Comparison of ENCODE assay signal across 1 mouse cellular context in genomic region chr11:59810480-59811158, GRCm38 (mm10).
TF ChIP-seq lines count a peak whose summit lies in the region.

No protein-coding gene starts in this region.

TF ChIP-seq in MEL, 35 proteins besides CTCF, POLR2A, EP300 and RAD21 (continued from another document):
- no peak for TF ChIP-seq SMC3 (IDR thresholded peaks at IDR 0.05; ENCODE audit: low read depth, low read length)
- no peak for TF ChIP-seq TAL1 (IDR thresholded peaks at IDR 0.05; ENCODE audit: low read length)
- peak; percentile 88 for TF ChIP-seq MYC (IDR thresholded peaks at IDR 0.05; ENCODE audit: low read depth, low read length)
- no peak; the same call in 1 of the 2 replicates for TF ChIP-seq BHLHE40 (IDR thresholded peaks at IDR 0.05; ENCODE audit: borderline replicate concordance, low read depth, low read length)
- no peak for TF ChIP-seq USF2 (IDR thresholded peaks at IDR 0.05; ENCODE audit: borderline replicate concordance in 1 of 2, insufficient read depth in 1 of 2, low read depth in 1 of 2, low read length in 2 of 2)
- TF ChIP-seq NELFE (IDR thresholded peaks at IDR 0.05; ENCODE audit: low read depth, low read length), result peak; percentile 52
- TF ChIP-seq KAT2A (conservative IDR thresholded peaks at IDR 0.05; ENCODE audit: low read depth, low read length), result peak; percentile 39
- no peak for TF ChIP-seq ZC3H11A (IDR thresholded peaks at IDR 0.05; ENCODE audit: low read depth, low read length)
- no peak; the same call in 1 of the 2 replicates for TF ChIP-seq CHD1 (IDR thresholded peaks at IDR 0.05; ENCODE audit: low read depth, low read length)
- peak; percentile 92 for TF ChIP-seq MXI1 (IDR thresholded peaks at IDR 0.05; ENCODE audit: low read depth, low read length)
- 0 out of 2 replicates have a peak, but pooled peaks have one; percentile 7 for TF ChIP-seq USF1 (IDR thresholded peaks at IDR 0.05; ENCODE audit: low read depth, low read length)
- peak; percentile 86; the same call in 1 of the 2 replicates for TF ChIP-seq SIN3A (IDR thresholded peaks at IDR 0.05; ENCODE audit: low read length)
- peak; percentile 90 for TF ChIP-seq MAX (IDR thresholded peaks at IDR 0.05; ENCODE audit: low read length)
- no peak for TF ChIP-seq MEF2A (IDR thresholded peaks at IDR 0.05; ENCODE audit: extremely low read depth, insufficient replicate concordance, low read depth, low read length, poor library complexity, severe bottlenecking)
- no peak for TF ChIP-seq MYB (IDR thresholded peaks at IDR 0.05; ENCODE audit: low read depth, low read length)
- TF ChIP-seq POLR2AphosphoS2 (IDR thresholded peaks at IDR 0.05; ENCODE audit: low read length), result no peak; the same call in none of the 2 replicates
- TF ChIP-seq GABPA (IDR thresholded peaks at IDR 0.05; ENCODE audit: low read depth, low read length), result no peak
- peak; percentile 85 for TF ChIP-seq RCOR1 (IDR thresholded peaks at IDR 0.05; ENCODE audit: low read depth, low read length)
- peak; percentile 72 for TF ChIP-seq TBP (IDR thresholded peaks at IDR 0.05; ENCODE audit: low read depth, low read length)
